ENCODE assay signal across 9 mouse cellular contexts in the genomic region with DNA sequence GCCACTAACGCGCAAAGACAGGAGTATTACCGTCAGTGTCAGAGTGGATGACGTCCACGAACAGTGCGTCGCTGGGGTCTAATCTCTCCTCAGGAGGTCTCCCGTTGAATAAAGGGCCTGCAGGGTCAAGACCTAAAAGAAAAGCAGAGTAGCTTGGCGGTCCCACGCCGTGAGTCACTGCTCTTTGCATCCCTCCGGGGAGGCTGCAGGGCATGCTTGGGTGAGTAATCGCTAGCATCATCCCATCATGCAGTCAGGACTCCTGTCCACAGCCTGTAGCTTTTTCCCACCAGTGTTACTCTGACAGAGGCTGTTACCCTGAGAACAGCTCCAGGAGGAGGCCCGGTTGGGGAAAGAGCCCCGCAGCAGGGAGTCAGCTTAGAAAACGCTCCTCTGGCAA. TPM values are rescaled to one million over a fixed set of nuclear protein-coding genes. Genes with fewer than 3 reads are reported as not detected.
A peak's percentile ranks its signal among the peaks of the same experiment; 100 is the strongest.
DNase-seq lines count a peak whose midpoint lies in the region; ATAC-seq and TF ChIP-seq lines count a peak whose summit lies in the region.
"Had no signal": no experiment of that assay in that cellular context is flagged by ENCODE, and none has a peak within 500 bp of the region (broad histone marks: within the 10 kb centered on the region; RNA-seq: fewer than 3 reads in every experiment).

No protein-coding gene starts in this region.

- 3% methylated on average over 16 of the region's 16 CpGs for WGBS in heart, embryonic 11.5 days (ENCODE audit: insufficient replicate concordance)
- WGBS in embryonic facial prominence, embryonic 15.5 days: 3% methylated on average over 16 of the region's 16 CpGs
- 5% methylated on average over 16 of the region's 16 CpGs for WGBS in limb, embryonic 15.5 days

- peak overlapping the region; percentile 21; the same call in 1 of the 2 replicates for H3K4me3 ChIP-seq in heart, embryonic 11.5 days (ENCODE audit: low read depth, low read length)
- H3K4me3 ChIP-seq in CH12.LX (replicated peaks in 1 of 3; ENCODE audit: low read depth in 2 of 3, low read length in 2 of 3, poor library complexity in 1 of 3): no peak overlapping the region
- peak overlapping the region; percentile 15; the same call in 1 of the 2 replicates for H3K4me3 ChIP-seq in embryonic facial prominence, embryonic 15.5 days (replicated peaks)
- no peak overlapping the region for H3K4me3 ChIP-seq in limb, embryonic 15.5 days

- dilution Hi-C loops in CH12.LX (cut with MboI; ENCODE audit: extremely low pct_ligation_motif_present, extremely low pct_unique_long_range_greater_than_20kb, low sequenced_read_pairs): no loop called here

- peaks cover 7% of the 10 kb centered on the region; the same call in 1 of the 2 replicates for H3K4me1 ChIP-seq in heart, embryonic 11.5 days (ENCODE audit: control insufficient read depth, insufficient read depth, low read length)
- peaks cover 0 to 5% of the 10 kb centered on the region in 2 experiments; a peak in 1 of 4 replicates for H3K4me1 ChIP-seq in CH12.LX (ENCODE audit: control insufficient read depth in 1 of 2, insufficient read depth in 2 of 2)
- H3K4me1 ChIP-seq in embryonic facial prominence, embryonic 15.5 days: peaks cover 8% of the 10 kb centered on the region
- H3K4me1 ChIP-seq in limb, embryonic 15.5 days: peaks cover 6% of the 10 kb centered on the region

- H3K79me2 ChIP-seq in CH12.LX (replicated peaks; ENCODE audit: control insufficient read depth, extremely low read depth, insufficient read depth, poor library complexity, severe bottlenecking): no peaks in the 10 kb centered on the region

- TF ChIP-seq POLR2A in CH12.LX (IDR thresholded peaks at IDR 0.05; ENCODE audit: low read depth, low read length): no peak

- peak overlapping the region; percentile 64 for H3K4me2 ChIP-seq in heart, embryonic 11.5 days
- no peak overlapping the region for H3K4me2 ChIP-seq in CH12.LX (ENCODE audit: insufficient read depth, low read depth, poor library complexity, severe bottlenecking)
- peak overlapping the region; percentile 26 for H3K4me2 ChIP-seq in embryonic facial prominence, embryonic 15.5 days (replicated peaks)
- peak overlapping the region; percentile 31 for H3K4me2 ChIP-seq in limb, embryonic 15.5 days

- no peaks in the 10 kb centered on the region for H3K36me3 ChIP-seq in heart, embryonic 11.5 days (ENCODE audit: control insufficient read depth, insufficient read depth, low read length)
- no peaks in the 10 kb centered on the region for H3K36me3 ChIP-seq in CH12.LX (replicated peaks in 1 of 2; ENCODE audit: control insufficient read depth in 1 of 2, insufficient read depth in 1 of 2, low read length in 1 of 2)
- no peaks in the 10 kb centered on the region for H3K36me3 ChIP-seq in embryonic facial prominence, embryonic 15.5 days
- H3K36me3 ChIP-seq in limb, embryonic 15.5 days: no peaks in the 10 kb centered on the region

- TF ChIP-seq CTCF in CH12.LX (conservative IDR thresholded peaks at IDR 0.05 in 1 of 2, IDR thresholded peaks at IDR 0.05 in 1 of 2; ENCODE audit: low read depth in 2 of 2, low read length in 2 of 2): no peak

- ATAC-seq in heart, embryonic 11.5 days (replicated peaks; ENCODE audit: insufficient number of reproducible peaks, low FRiP score, low TSS enrichment): no peak
- ATAC-seq in embryonic facial prominence, embryonic 15.5 days (ENCODE audit: insufficient number of reproducible peaks, low FRiP score, low TSS enrichment, low read depth): no peak
- ATAC-seq in limb, embryonic 15.5 days (ENCODE audit: insufficient number of reproducible peaks, low FRiP score, low TSS enrichment, low read depth): no peak
- ATAC-seq in erythroblast, adult 5-6 weeks (replicated peaks; ENCODE audit: low FRiP score, poor library complexity, severe bottlenecking): no peak

- in situ Hi-C loops in CH12.LX (cut with MboI; ENCODE audit: low pct_ligation_motif_present, low pct_unique_long_range_greater_than_20kb, low sequenced_read_pairs): no loop called here

- no peak for TF ChIP-seq RAD21 in CH12.LX (IDR thresholded peaks at IDR 0.05; ENCODE audit: low read depth, low read length)

- H3K27ac ChIP-seq in heart, embryonic 11.5 days (ENCODE audit: low read depth, low read length): no peak overlapping the region
- H3K27ac ChIP-seq in CH12.LX (ENCODE audit: insufficient read depth, low read depth): no peak overlapping the region
- H3K27ac ChIP-seq in embryonic facial prominence, embryonic 15.5 days (replicated peaks): no peak overlapping the region
- no peak overlapping the region for H3K27ac ChIP-seq in limb, embryonic 15.5 days

- H3K9me3 ChIP-seq in heart, embryonic 11.5 days (replicated peaks; ENCODE audit: control insufficient read depth, low read length): no peaks in the 10 kb centered on the region
- no peaks in the 10 kb centered on the region for H3K9me3 ChIP-seq in CH12.LX (replicated peaks; ENCODE audit: low read length)
- H3K9me3 ChIP-seq in embryonic facial prominence, embryonic 15.5 days (replicated peaks): no peaks in the 10 kb centered on the region
- H3K9me3 ChIP-seq in limb, embryonic 15.5 days: no peaks in the 10 kb centered on the region

- H3K27me3 ChIP-seq in heart, embryonic 11.5 days (ENCODE audit: control insufficient read depth, insufficient read depth, low read length): peaks cover 8% of the 10 kb centered on the region
- no peaks in the 10 kb centered on the region for H3K27me3 ChIP-seq in CH12.LX (replicated peaks)
- peaks cover 3% of the 10 kb centered on the region; the same call in 1 of the 2 replicates for H3K27me3 ChIP-seq in embryonic facial prominence, embryonic 15.5 days
- H3K27me3 ChIP-seq in limb, embryonic 15.5 days: no peaks in the 10 kb centered on the region

- no peak for DNase-seq in heart, adult 8-10 months (ENCODE audit: low spot score)
- peak; percentile 12 for DNase-seq in CH12.LX (ENCODE audit: extremely low read depth)
- no peak for DNase-seq in layer of hippocampus, postnatal 14 days (ENCODE audit: low spot score in 2 of 2)
- no peak for DNase-seq in cerebellum, adult 11-12 months

- peak overlapping the region; percentile 49; the same call in 1 of the 2 replicates for H3K9ac ChIP-seq in heart, embryonic 11.5 days (ENCODE audit: low read depth, low read length)
- H3K9ac ChIP-seq in CH12.LX (ENCODE audit: insufficient read depth, low read depth): no peak overlapping the region
- H3K9ac ChIP-seq in embryonic facial prominence, embryonic 15.5 days: no peak overlapping the region
- H3K9ac ChIP-seq in limb, embryonic 15.5 days: no peak overlapping the region

- TF ChIP-seq EP300 in CH12.LX (IDR thresholded peaks at IDR 0.05; ENCODE audit: low read length): no peak

TF ChIP-seq in CH12.LX, 34 proteins besides CTCF, POLR2A, EP300 and RAD21:
- TF ChIP-seq TBP (conservative IDR thresholded peaks at IDR 0.05; ENCODE audit: low read depth, low read length): no peak
- no peak for TF ChIP-seq ZNF384 (IDR thresholded peaks at IDR 0.05; ENCODE audit: low read depth, low read length)
- TF ChIP-seq ZMIZ1 (IDR thresholded peaks at IDR 0.05; ENCODE audit: low read depth, low read length): no peak

RNA-seq across cellular contexts. Expression of a gene that starts 19.3 kb away (rescaled TPM):
- 0.27 and 0.96 TPM in 2 replicates for polyA plus RNA-seq in heart, embryonic 11.5 days (2014; fragmentation: Nextera tagmentation; extraction: Ambion mirVana)
- total RNA-seq in heart, adult 8-10 months (2022): not detected
- total RNA-seq in CH12.LX (2012; rRNA removed) (3.4 and 6.1 TPM in 2 replicates), CH12.LX (2014; rRNA removed) (2.2 and 3.2 TPM in 2 replicates)
- 2.1 and 2.6 TPM in 2 replicates for polyA plus RNA-seq in CH12.LX (2012; ENCODE audit: insufficient read length, low read depth)
- 5.8 and 6.7 TPM in 2 replicates for polyA plus RNA-seq in embryonic facial prominence, embryonic 15.5 days (2015; fragmentation: Nextera tagmentation; extraction: Ambion mirVana)
- 11.2 and 11.5 TPM in 2 replicates for polyA plus RNA-seq in limb, embryonic 15.5 days (2015; fragmentation: Nextera tagmentation; extraction: Ambion mirVana)
- not detected in 2 replicates for total RNA-seq in erythroblast, adult 5-6 weeks (2015; ENCODE audit: low replicate concordance)
- total RNA-seq in erythroblast, adult 5-6 weeks (2017; ENCODE audit: low replicate concordance): 2.6 TPM in 1 of 2 replicates, not detected in the other
- under 1 TPM; 0.29 to 0.32 TPM for total RNA-seq in layer of hippocampus, postnatal 14 days (2021)
- total RNA-seq: MEL had no signal

RNA-seq across cellular contexts. Expression of a gene that starts 28.9 kb away (rescaled TPM):
- 31.2 and 39.4 TPM in 2 replicates for polyA plus RNA-seq in heart, embryonic 11.5 days (2014; fragmentation: Nextera tagmentation; extraction: Ambion mirVana)
- total RNA-seq in heart, adult 8-10 months (2022): 10 to 100 TPM; 11.1 to 17.8 (median 14.1) TPM
- 43.5 and 52.4 TPM in 2 replicates for total RNA-seq in CH12.LX (2012; rRNA removed)
- 59.9 and 62.0 TPM in 2 replicates for total RNA-seq in CH12.LX (2014; rRNA removed)
- polyA plus RNA-seq in CH12.LX (2012; ENCODE audit: insufficient read length, low read depth): 87.1 and 93.9 TPM in 2 replicates
- polyA plus RNA-seq in embryonic facial prominence, embryonic 15.5 days (2015; fragmentation: Nextera tagmentation; extraction: Ambion mirVana): 38.6 and 42.4 TPM in 2 replicates
- polyA plus RNA-seq in limb, embryonic 15.5 days (2015; fragmentation: Nextera tagmentation; extraction: Ambion mirVana): 40.8 and 45.2 TPM in 2 replicates
- total RNA-seq in erythroblast, adult 5-6 weeks (2015; ENCODE audit: low replicate concordance): 3.6 and 5.0 TPM in 2 replicates
- total RNA-seq in erythroblast, adult 5-6 weeks (2017; ENCODE audit: low replicate concordance): 0.77 and 2.0 TPM in 2 replicates
- total RNA-seq in layer of hippocampus, postnatal 14 days (2021): 10 to 100 TPM; 17.5 to 18.5 TPM

RNA-seq across cellular contexts. Expression of a gene that starts 33.1 kb away (rescaled TPM):
- 37.8 and 39.7 TPM in 2 replicates for polyA plus RNA-seq in heart, embryonic 11.5 days (2014; fragmentation: Nextera tagmentation; extraction: Ambion mirVana)
- 10 to 100 TPM; 21.7 to 28.2 (median 27.1) TPM for total RNA-seq in heart, adult 8-10 months (2022)
- total RNA-seq in CH12.LX (2012; rRNA removed) (37.8 and 45.8 TPM in 2 replicates), CH12.LX (2014; rRNA removed) (42.8 and 46.2 TPM in 2 replicates)
- 60.5 and 60.8 TPM in 2 replicates for polyA plus RNA-seq in CH12.LX (2012; ENCODE audit: insufficient read length, low read depth)
- 38.7 and 46.0 TPM in 2 replicates for polyA plus RNA-seq in embryonic facial prominence, embryonic 15.5 days (2015; fragmentation: Nextera tagmentation; extraction: Ambion mirVana)
- polyA plus RNA-seq in limb, embryonic 15.5 days (2015; fragmentation: Nextera tagmentation; extraction: Ambion mirVana): 38.4 and 41.3 TPM in 2 replicates
- total RNA-seq in erythroblast, adult 5-6 weeks (2015; ENCODE audit: low replicate concordance): 19.0 and 28.4 TPM in 2 replicates
- 41.4 and 57.3 TPM in 2 replicates for total RNA-seq in erythroblast, adult 5-6 weeks (2017; ENCODE audit: low replicate concordance)
- 10 to 100 TPM; 73.5 to 77.0 TPM for total RNA-seq in layer of hippocampus, postnatal 14 days (2021)

Comparison
In these comparisons a context has a peak if more than half of its experiments do, and no peak if none do; other contexts are left out.
1. H3K4me3 ChIP-seq: peak in heart, embryonic 11.5 days (single experiment) and embryonic facial prominence, embryonic 15.5 days (single experiment); none in CH12.LX (0 of 3) and limb, embryonic 15.5 days (single experiment).